ENCODE assay signal across 13 mouse cellular contexts in genomic region chr1:51622181-51622862, GRCm38 (mm10).
"Had no signal": no experiment of that assay in that cellular context is flagged by ENCODE, and none has a peak within 500 bp of the region (broad histone marks: within the 10 kb centered on the region; RNA-seq: fewer than 3 reads in every experiment).

No protein-coding gene starts in this region.

- H3K36me3 ChIP-seq: limb, embryonic 13.5 days; neural tube, embryonic 13.5 days had no signal

- H3K27ac ChIP-seq: layer of hippocampus, adult 2 months; limb, embryonic 13.5 days; liver, embryonic 14.5 days; neural tube, embryonic 13.5 days had no signal

- H3K27me3 ChIP-seq: limb, embryonic 13.5 days; neural tube, embryonic 13.5 days had no signal

- H3K4me3 ChIP-seq: layer of hippocampus, adult 2 months; limb, embryonic 13.5 days; neural tube, embryonic 13.5 days had no signal

- H3K9me3 ChIP-seq: limb, embryonic 13.5 days; neural tube, embryonic 13.5 days had no signal

- H3K9ac ChIP-seq: limb, embryonic 13.5 days; liver, embryonic 14.5 days; neural tube, embryonic 13.5 days had no signal

- H3K4me2 ChIP-seq: limb, embryonic 13.5 days; neural tube, embryonic 13.5 days had no signal

- DNase-seq: kidney, adult 8-10 months; kidney, postnatal 4 days; left cerebral cortex, postnatal 4 days; lung, adult 18-20 months; retina, postnatal 1 day; right cerebral cortex, postnatal 4 days; spleen, adult 18-20 months; thymus, adult 18-20 months; thymus, postnatal 14 days had no signal
